Mouse (Mus musculus) gastrocnemius, adult 2 months (tissue): ENCODE measurements around the gene Stra6. TPM values are rescaled to one million over a fixed set of nuclear protein-coding genes. Genes with fewer than 3 reads are reported as not detected.

ENCODE experiments used
- DNase-seq: peaks from one replicate; pipeline ENCODE4 v3.0.0; 2022
- H3K27ac ChIP-seq: fragments of 200-600 bp; 2 replicates; pipeline ENCODE4 v1.8.1; 2022; ENCODE audit warnings: mild to moderate bottlenecking
- H3K4me3 ChIP-seq: fragments of 200-600 bp; 2 replicates; pipeline ENCODE4 v1.8.1; 2022; ENCODE audit warnings: mild to moderate bottlenecking, moderate library complexity
- CTCF ChIP-seq: fragments of 200-600 bp; IDR thresholded peaks from 2 replicates; pipeline ENCODE4 v1.8.1; 2022; ENCODE audit warnings: antibody characterized with exemption, mild to moderate bottlenecking, moderate library complexity
- intact Hi-C: fragments of 180-260 bp; cut with DNase I; formaldehyde crosslinking; loops from one replicate; pipeline ENCODE4 v1.15.1; 2025
- total RNA-seq, 2 experiments: library from RNA; stranded (reverse); gene quantifications; 2 replicates each; pipeline ENCODE4 v1.2.3; 2021

Gene Stra6
- total RNA-seq, 2 experiments from 2014 or later, result 0.13 to 0.31 TPM

- no peak for TF ChIP-seq CTCF
- no peak overlapping the region for H3K27ac ChIP-seq
- DNase-seq, result no peak
- intact Hi-C loops, result no loop called here
- H3K4me3 ChIP-seq, result no peak overlapping the region
Observed at GRCm38 (mm10) chr9:58055666-58056065, 7.9 kb upstream of the Stra6 start.

- intact Hi-C loops, result no loop called here
- no peak overlapping the region for H3K4me3 ChIP-seq
- no peak for TF ChIP-seq CTCF
- no peak for DNase-seq
- no peak overlapping the region for H3K27ac ChIP-seq
Observed at GRCm38 (mm10) chr9:58059920-58060319, 3.7 kb upstream of the Stra6 start.

- no peak for TF ChIP-seq CTCF
- no peak overlapping the region for H3K27ac ChIP-seq
- H3K4me3 ChIP-seq, result no peak overlapping the region
- intact Hi-C loops, result no loop called here
- peak; percentile 58 for DNase-seq
Observed at GRCm38 (mm10) chr9:58060677-58061667, 2.6 kb upstream of the Stra6 start.

- intact Hi-C loops, result no loop called here
- TF ChIP-seq CTCF, result no peak
- Histone ChIP-seq H3K27ac (no peak overlapping the region), H3K4me3 (no peak overlapping the region)
- DNase-seq, result no peak
Observed at GRCm38 (mm10) chr9:58065532-58065931, 1.9 kb downstream of the Stra6 start.

DNA sequence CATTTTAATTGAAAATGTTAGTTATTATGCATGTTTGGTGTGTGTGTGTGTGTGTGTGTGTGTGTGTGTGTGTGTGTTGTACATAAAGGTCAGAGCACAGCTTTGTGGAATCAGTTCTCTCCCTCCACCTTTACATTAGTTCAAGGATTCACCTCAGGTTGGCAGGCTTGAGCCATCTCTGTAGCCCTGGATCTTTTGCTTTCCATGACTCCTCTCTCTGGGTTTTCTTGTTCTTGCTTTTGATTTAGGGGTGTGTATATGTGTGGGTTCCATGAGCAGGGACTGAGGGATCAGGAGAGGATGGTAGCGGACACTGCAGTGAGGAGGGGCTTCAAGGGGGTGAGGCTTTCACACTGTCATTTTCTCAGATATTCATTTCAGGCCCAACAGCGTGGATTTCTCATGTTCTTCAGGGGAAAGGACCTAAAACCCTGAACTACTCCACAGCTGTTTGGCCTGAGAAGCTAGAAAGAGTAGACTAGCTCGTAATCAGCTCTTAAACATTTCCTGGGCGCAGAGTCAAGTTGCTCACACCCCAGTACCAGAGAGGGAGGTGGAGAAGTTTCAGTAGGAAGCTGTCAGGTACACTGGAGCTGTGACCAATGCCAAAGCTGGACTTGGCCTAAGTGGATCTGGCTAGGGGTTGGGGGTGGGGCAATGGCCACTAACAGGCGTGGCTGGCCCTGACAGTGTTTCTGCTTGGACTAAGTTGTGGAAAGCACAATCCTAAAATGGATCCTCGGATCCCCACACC lies 2.6 kb downstream of the Stra6 start:
- no peak overlapping the region for H3K4me3 ChIP-seq
- intact Hi-C loops, result no loop called here
- peak; percentile 55 for DNase-seq
- TF ChIP-seq CTCF, result no peak
- no peak overlapping the region for H3K27ac ChIP-seq

DNA sequence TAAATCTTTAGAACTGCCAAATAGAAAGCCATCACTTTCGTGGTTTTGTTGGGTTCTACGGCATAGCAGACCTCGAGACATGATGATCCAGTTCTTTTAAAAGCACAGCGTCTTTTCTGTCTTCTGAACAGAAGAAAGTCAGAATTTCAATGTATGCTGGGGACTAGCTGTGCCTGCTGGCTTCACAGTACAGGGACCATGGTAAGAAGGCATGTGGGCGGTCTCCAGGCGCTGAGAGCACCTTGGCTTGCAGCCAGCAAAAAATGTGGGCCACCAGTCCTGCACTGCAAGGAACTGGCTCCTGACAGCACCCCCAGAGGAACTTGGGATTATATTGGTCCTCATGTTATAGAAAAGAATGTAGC lies 3.1 kb downstream of the Stra6 start:
- intact Hi-C loops, result no loop called here
- H3K27ac ChIP-seq, result no peak overlapping the region
- H3K4me3 ChIP-seq, result no peak overlapping the region
- no peak for DNase-seq
- no peak for TF ChIP-seq CTCF

GRCm38 (mm10) chr9:58067546-58067945 lies 4.0 kb downstream of the Stra6 start:
- no peak overlapping the region for H3K27ac ChIP-seq
- intact Hi-C loops, result no loop called here
- DNase-seq, result peak; percentile 27
- no peak for TF ChIP-seq CTCF
- no peak overlapping the region for H3K4me3 ChIP-seq

DNA sequence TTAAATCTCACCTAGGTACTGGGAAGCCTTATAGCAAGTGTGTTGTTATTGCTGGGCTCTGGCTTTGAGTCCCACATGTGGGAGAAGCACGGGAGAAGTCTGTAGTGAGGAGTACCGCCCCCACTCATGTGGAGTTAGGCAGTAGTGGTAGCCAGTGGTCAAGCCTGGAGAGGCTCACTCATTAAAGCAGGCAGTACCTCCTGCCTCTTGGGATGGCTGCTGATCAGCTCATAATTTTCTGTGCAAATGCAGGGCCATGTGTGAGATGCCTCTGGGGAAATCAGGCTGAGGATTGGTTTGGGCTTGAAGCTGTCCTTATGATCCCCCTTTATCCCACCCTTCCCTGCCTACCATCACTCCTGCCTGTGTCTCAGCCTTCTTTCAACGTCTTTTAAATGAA lies 11.0 kb downstream of the Stra6 start:
- Histone ChIP-seq H3K27ac (no peak overlapping the region), H3K4me3 (no peak overlapping the region)
- intact Hi-C loops, result no loop called here
- DNase-seq, result no peak
- TF ChIP-seq CTCF, result no peak

DNA sequence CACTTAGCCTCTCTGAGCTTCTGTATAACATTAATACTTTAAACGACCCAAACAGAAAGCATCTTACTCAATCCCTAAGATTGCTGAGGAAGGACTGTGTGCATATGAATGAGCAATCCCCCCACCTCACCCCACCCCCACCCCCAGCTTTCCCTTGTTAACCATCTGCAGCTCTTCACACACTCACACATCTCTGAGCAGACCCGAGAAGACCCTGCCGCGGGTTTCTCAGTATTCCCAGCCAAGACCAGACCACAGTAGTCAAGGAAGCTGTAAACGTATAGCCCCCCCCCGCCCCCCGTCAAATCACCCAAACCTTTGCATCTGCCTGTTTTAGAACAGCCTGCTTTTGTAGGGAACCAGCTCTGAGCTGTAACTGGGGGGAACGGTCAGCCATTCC lies 21.0 kb downstream of the Stra6 start:
- TF ChIP-seq CTCF, result no peak
- intact Hi-C loops, result no loop called here

DNA sequence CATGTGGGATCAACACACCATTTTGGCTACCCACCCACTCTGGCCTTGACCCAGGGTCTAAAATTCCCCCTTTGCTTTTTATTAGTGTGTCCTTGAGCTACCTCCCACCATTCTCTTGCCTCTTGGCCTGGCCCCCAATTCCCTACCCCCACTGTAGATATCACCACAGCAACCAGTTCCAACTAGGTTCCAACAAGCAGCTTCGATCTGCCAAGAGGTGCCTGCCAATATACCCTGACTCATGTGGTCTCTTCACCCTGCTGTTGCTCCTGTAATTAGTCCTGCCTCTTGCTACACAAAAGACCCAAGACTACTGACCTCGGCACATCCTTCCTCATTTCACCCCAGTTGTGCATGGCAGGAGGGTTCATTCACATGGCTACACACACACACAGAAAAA lies 21.5 kb downstream of the Stra6 start:
- DNase-seq, result no peak
- Histone ChIP-seq H3K27ac (no peak overlapping the region), H3K4me3 (no peak overlapping the region)
- no peak for TF ChIP-seq CTCF
- intact Hi-C loops, result no loop called here

More for the DNA sequence above, 21.0 kb downstream of the Stra6 start:
- no peak overlapping the region for H3K4me3 ChIP-seq
- no peak for DNase-seq
- no peak overlapping the region for H3K27ac ChIP-seq

DNA sequence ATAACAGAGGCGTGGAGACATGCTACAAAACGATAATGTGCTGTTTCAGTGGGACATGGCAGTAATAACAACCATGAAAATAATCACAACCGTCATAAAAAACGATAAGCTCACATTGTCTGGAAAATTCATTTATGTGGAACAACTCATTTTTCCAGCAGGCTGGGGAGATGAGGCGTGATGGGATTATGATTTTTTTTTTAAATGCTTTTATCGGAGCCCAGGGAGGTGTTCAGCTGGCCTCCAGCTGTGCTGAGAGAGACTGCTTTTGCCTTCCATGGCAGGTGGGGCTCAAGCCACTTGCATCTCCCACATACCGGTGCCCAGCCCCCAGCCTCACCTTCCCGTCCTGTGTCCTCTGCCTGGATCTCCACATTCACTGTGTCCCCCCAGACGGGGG lies 22.6 kb downstream of the Stra6 start:
- no peak for TF ChIP-seq CTCF
- Histone ChIP-seq H3K4me3 (no peak overlapping the region), H3K27ac (no peak overlapping the region)
- intact Hi-C loops, result no loop called here
- no peak for DNase-seq

- Histone ChIP-seq H3K4me3 (no peak overlapping the region), H3K27ac (no peak overlapping the region)
- no peak for DNase-seq
- intact Hi-C loops, result no loop called here
- TF ChIP-seq CTCF, result no peak
Observed at GRCm38 (mm10) chr9:58086861-58087260, 23.3 kb downstream of the Stra6 start.

DNA sequence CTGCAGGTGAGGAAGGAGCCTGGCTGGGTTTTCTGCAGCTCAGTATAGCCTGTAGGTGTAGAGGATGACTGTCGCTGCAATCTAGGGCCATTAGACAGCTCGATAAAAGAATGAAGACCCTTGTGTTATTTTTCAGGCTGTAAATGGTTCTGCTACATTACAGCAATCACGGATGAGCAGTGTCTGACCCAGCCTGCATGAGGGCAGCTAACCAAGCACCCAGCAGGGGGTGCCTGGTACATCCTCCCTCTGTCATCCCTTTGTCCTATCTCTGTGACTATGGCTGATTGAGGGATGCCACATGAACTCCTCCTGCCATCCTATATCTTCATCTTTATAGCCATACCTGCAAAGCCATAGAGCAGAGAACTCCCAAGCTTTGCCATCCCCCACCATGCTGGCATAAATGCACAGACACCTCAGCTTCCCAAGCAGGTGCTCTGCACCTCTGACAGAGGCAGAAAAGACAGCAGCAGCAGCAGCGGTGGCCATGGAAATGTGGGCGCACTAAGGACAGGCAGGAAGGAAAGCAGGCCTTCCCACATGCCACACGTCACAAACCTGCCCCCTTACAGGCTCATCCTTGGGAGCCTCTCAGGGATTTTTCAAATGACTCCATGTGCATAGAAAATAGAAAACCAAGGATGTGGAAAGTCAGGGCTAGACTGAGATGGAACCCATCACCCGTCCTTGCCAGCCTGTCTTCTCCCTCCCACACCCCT lies 23.9 kb downstream of the Stra6 start:
- DNase-seq, result no peak
- intact Hi-C loops, result no loop called here
- TF ChIP-seq CTCF, result no peak
- Histone ChIP-seq H3K27ac (no peak overlapping the region), H3K4me3 (no peak overlapping the region)
